Mouse (Mus musculus) erythroblast, embryonic 14.5 days (primary cell): Measurements from ENCODE around the gene Sdsl.

Source experiments
- GATA1 ChIP-seq: IDR thresholded peaks from 2 replicates; pipeline ENCODE4 v1.6.1; 2012; ENCODE audit warnings: low read length, inconsistent platforms, mixed read lengths
- TAL1 ChIP-seq: IDR thresholded peaks from 3 replicates; pipeline ENCODE4 v1.6.1; 2012; ENCODE audit warnings: low read length, inconsistent platforms, mixed read lengths

GRCm38 (mm10) chr5:120437539-120437938 lies 35.1 kb downstream of the Sdsl start:
- TF ChIP-seq GATA1 (no peak), TAL1 (no peak)
